Mouse (Mus musculus): ENCODE measurements around the gene Zfp560.
"Not testable (repeated sequence)": the region's sequence is repeated elsewhere in the genome, so short reads cannot be mapped to it uniquely, and the experiment has no call there.

Gene Zfp560

DNA sequence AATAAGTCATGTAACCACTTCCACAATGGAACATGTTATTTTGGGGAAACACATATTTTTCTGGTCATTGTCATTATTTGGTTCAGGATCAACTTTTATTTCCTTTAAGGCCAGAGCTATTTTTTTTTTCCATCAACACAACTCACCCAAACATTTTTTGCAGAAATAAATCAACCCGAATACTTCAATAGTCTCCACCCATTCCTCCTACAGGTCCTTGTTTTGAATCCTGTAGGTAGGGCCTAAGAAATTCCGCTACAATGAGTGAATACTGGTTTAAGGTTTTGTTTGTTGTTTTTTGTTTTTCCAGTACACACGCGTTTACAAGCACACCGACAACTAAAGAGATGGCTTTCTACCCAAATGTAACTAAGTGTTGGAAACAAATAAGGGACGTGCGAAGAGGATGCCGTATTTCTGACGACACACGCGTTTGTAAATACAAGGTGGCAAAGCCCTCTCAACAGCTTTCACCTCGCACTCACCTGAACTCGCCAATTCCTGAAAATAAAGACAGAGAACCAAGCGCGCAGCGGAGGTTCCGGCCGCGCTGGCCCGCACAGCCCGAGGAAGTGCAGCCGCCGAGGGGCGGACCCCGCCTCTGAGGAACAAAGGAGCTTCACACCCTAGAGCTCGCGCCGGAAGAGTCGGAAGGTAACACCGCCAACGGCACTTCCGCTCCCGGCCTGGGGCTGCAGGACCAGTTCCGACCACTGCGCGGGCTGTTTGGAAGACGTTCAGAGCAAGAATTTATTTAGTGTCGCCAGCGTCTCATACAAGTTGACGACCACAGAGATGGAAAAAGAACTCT lies at the start of gene Zfp560:
Gene Zfp560, minus strand, starts transcription at position 646 of the 811 bp plus-strand sequence.
- peak; percentile 93 for DNase-seq (ENCODE audit: low read depth)

DNA sequence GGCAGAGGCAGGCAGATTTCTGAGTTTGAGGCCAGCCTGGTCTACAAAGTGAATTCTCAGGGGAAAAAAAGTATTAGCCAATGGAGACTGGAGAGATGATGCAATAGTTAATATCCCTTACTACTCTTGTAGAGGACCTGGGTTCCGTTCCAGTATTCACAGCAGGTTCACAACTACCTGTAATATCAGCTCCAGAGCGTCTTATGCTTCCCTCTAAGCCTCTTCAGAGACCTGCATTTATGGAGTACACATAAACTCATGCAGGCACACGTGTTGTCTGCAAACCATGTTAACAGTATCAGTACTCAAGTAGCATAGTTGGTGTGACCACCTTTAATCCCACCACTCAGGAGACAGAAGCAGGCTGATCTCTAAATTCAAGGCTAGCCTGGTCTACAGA lies 45.0 kb upstream of the Zfp560 start:
- no peak for DNase-seq (ENCODE audit: low read depth)

DNA sequence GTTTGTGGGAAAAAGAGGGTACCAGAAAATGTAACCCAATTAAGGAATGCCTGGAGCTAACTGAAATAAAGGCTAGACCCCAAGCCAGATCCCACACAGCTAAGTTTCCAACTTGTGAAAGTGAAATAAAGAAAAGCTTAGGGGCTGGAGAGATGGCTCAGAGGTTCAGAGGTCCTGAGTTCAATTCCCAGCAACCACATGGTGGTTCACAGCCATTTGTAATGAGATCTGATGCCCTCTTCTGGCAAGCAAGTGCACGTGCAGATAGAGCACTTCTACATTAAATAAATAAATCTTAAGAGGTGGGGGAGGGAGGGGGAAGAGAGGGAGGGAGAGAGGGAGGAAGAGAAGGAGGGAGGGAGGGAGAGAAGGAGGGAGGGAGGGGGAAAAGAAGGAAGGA lies 26.5 kb upstream of the Zfp560 start:
- peak; percentile 16 for DNase-seq (ENCODE audit: low read depth)

DNA sequence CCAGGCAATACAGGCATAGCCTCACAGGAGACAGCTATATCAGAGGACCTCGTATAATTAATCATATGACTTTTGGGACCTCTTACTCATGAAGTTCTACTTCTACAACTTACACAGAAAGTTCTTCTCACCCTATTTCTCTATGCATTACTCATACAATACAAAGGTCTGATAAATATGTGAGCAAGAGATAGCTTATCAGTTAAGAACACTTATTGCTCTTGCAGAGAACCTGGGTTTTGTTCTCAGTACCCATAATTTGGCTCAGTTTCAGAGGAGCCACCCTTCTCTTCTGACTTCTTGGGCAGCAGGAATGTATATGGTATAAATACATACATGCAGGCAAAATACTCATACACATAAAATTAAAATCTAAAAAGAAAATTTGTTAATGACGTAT lies 24.3 kb upstream of the Zfp560 start:
- DNase-seq (ENCODE audit: low read depth), result no peak

DNA sequence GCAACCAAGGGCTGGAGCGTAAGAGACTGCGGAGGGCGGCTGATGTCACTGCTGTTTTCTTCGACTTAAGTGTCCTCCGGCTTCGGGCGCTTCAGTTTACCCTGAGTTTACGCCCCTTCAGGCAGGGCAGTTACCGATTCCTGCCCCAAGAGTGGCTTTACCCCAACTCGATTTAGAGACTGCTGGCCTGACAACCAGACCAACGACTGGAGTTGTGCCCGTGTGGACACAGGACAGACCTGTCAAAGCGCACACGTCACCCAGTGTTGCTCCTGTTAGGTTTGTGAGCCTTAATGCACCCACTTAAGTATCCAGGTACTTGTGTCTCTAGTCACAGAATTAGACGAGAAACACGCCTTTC lies 346 bp upstream of the Zfp560 start:
- DNase-seq (ENCODE audit: low read depth), result no peak

DNA sequence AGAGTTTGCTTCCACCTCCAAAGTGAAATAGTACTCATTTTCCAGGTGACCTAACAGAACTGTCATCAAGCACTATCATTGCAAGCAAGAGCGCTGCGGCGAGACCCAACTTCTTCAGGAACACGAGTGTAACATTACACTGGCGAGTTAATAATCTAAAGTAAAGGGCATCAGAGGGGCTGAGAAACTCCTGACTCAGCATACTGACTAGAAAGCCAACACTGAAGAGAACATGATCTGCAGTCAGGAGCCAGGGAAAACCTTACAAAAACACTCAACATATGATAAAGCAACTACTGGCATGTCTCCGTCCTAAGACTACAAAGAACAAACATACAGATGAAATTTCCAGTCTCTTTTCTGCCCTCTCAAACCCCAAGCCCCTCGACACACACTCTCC lies 1.3 kb downstream of the Zfp560 start:
- DNase-seq (ENCODE audit: low read depth), result peak; percentile 4

DNA sequence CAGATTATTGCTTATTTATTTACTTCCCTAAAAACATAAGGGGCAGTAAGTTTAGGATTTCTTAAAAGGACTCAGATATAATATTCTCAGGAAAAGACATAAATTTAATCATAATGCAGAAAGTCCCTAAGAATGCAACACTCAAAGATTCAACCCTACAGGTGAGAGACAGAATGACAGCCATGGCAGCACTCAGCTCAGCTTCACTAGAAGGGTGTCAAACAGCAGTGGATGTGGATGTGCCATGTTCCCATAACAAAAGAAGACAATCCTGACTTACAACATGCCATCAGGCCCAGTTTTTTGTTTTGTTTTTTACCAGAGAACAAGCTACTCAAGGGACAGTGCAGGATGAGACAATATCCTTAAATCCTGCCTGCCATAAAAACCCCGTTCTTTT lies 10.3 kb downstream of the Zfp560 start:
- DNase-seq (ENCODE audit: low read depth), result no peak

DNA sequence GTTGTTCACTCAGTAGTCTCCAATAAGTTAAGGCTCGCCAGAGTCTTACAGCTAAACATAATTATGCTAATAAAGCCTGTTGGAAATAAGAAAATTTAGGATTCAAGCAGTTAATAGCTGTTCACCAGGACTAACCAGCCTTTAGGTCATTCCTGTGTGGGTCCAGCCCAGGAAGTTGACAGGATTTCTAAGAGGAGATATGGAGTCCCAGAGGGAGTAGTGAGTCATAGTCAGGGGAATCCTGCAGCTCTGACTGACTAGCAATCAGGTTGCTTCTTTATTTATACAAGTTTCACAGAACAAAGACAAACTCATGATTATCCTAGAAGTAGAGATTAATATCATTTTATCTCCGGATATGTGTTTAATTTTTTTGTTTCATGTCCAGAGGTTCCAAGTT lies 17.7 kb downstream of the Zfp560 start:
- DNase-seq (ENCODE audit: low read depth), result no peak

DNA sequence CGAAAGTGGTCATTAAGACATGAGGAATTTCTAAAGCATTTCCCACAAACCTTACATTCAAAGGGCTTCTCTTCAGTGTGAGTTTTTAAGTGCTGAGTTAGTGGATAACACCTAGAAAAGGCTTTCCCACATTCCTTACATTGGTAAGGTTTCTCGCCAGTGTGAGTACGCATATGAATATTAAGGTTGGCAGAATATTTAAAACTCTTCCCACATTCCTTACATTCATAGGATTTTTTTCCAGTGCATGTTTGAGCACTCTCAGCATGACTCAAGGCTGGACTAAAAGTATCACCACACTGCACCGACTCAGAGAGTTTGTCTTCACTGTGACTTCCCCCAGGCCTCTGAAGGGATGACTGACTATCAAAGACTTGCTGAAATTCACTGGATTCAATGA lies 36.5 kb downstream of the Zfp560 start:
- DNase-seq (ENCODE audit: low read depth), result no peak

DNA sequence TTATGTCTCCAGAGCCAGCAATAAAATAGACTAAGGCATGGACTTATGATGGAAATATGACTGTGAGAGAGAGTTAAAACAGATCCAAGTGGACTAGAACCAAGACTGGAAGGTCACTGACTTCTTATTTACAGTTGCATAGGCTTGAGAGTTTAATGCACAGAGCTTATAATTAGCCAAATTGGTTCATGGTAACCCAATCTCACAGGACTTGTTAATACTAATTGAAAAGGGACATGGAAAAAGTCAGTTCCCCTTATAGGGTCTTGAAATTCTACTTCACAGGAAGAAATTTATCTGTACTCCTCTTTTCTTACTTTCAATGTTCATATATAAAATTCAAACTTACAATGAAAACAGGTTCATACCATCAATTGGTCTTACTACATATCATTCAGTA lies 49.0 kb downstream of the Zfp560 start, which contains the start of gene Olfr18:
Gene Olfr18, minus strand, starts transcription at position 101 of the 400 bp plus-strand sequence.
- DNase-seq (ENCODE audit: low read depth), result no peak

DNA sequence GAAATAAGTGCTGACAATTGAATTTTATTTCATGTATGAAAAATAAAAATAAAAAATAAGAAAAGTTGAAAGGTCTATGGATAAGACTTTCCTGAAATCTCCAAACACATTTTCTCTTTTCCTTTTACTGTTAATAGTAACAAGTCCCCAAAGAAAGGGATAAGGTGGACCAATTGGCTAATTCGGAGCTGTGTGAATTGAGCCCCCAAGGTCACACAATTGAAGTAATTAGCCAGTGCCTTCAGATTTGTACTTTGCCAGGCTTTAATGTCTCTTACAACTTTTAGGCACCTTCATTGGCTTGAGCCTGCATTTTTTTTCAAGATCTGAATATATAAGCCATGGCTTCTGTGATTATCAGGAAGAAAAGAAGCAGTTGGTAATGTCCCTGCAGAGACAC lies 86.7 kb downstream of the Zfp560 start, which contains the start of gene Olfr873:
Gene Olfr873, plus strand, starts transcription at position 301 of the 400 bp plus-strand sequence.
- no peak for DNase-seq (ENCODE audit: low read depth)

DNA sequence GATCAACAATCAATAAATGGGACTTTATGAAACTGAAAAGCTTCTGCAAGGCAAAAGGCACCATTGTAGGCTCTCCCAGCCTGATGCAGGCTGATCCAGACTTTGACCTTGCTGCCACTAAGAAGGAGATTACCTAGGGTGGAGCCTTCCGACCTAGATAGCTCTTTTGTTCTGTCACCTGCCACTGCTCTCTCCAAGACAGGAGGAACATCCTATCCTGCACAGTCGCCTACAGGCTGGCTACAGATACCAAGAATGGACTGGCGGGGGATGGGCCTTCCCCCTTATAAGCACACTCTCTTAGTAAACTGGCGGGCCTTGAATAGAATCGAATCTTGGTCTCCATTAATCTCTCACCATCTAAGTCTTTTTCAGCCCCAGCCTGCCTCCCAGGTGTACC lies 89.4 kb downstream of the Zfp560 start:
- DNase-seq (ENCODE audit: low read depth), result not testable (repeated sequence)
